Mouse (Mus musculus) frontal cortex, adult (tissue): ENCODE measurements at regions not wholly inside any gene's neighbourhood (a gene's known extent, or its start where the extent isn't known, plus 50 kb on each side); places are given as distances from the start of the nearest gene placed in this dataset.

ENCODE experiments used
- ATAC-seq: cut with Nextera tagmentation; 2 replicates; pipeline ENCODE4 v1.9.2; 2017; ENCODE audit warnings: mild to moderate bottlenecking, moderate library complexity, mixed read lengths; ENCODE audit not compliant: low TSS enrichment

GRCm38 (mm10) chr13:79453227-79453626, 1253.7 kb upstream of the Nr2f1 start:
- no peak for ATAC-seq

DNA sequence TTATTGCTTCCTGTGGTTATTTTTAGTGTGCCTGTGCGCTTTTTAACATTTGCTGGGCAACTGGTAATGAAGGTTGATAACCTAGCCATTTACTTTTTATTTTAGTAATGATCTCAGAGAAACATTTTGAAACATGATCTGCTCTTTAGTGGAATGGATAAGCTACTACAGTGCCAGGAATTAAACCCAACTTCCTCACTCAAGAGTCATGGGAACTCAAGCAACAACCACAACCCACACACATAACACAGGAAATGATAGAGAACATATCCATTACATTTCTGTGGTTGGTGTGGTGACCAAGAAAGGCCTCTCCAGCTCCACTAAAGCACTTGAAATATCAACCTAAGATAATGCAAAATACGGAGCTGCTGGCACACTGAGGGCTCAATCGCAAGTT, 1243.6 kb upstream of the Nr2f1 start:
- ATAC-seq = no peak

- ATAC-seq = no peak
Observed at GRCm38 (mm10) chr13:79442701-79443100, 1243.1 kb upstream of the Nr2f1 start.

GRCm38 (mm10) chr13:79431465-79431864, 1231.9 kb upstream of the Nr2f1 start:
- ATAC-seq = no peak

DNA sequence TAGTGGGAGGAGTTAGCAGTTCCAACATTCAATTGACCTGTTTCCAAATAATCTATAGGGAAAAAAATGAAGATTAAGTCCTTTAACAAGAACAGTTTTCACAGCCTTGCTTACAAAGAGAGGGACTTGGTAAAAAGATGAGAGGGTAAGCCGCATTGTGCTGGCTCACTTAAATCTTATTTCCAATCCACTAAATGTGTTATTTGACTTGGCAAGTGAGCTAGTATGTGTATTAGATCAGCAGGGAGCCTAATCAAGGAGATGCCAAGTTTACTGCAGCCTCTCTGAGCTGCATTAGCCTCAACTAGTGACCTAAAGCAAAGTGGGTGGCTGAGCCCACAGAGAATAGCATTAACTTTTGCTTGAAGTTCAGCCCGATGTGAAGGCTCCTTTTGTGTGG, 1231.4 kb upstream of the Nr2f1 start:
- no peak for ATAC-seq

DNA sequence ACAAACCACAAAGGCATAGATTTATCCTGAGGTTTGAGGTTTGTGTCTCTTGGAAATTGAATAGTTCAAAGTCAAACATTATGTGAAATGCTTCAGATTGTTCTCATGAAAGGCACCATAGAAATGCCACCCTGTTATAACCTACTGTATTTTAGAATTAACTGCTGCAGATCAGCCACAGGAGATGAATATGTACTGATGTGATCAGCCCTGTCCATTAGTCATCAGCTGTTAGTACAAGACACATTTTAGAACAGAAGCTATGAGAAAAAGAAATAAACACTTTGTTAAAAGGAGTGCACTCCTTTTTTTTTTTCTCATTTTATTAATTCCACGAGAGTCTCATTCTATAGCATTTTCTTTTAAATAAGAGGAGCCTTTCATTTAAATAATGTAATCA, 1231.0 kb upstream of the Nr2f1 start:
- no peak for ATAC-seq

DNA sequence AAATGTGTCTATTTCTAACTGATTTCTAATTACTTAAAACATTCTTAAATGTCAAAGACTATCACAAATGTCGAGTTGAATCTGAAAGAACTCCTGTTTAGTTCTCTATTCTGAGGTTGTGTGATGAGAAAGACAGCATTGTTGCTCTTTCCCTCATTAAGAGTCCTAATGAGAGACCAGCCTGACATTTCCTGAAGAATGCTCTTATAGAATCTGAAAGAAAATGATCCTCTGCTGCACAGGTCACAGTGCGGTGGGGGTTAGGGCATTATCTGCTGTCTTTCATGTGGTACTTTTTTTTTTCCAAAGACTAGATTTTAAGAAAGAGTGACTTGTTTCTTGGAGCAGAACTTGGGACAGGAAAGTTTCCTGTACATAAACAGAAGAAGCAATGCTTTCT, 1218.3 kb upstream of the Nr2f1 start:
- no peak for ATAC-seq

- ATAC-seq = no peak
Observed at GRCm38 (mm10) chr13:79400082-79400481, 1200.5 kb upstream of the Nr2f1 start.

DNA sequence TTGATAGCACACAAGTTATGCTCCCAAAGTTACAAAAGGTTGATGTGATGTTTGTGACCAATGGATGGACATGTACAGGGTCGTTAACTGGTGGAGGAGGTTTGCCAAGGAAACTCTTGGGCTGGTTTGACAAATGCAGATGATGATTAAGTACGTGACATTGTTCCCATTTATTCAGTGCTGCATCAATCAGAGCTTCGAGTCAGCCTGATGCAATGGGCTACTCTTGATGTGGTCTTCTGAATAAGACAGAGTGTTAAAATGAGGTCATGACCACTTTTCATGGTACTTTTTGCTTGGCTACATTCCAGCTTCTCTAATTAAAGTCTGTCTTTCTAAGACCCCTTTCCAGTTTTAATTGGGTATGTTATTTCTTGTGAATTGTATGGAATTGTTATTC, 1194.4 kb upstream of the Nr2f1 start:
- ATAC-seq = no peak

GRCm38 (mm10) chr13:79387928-79388327, 1188.4 kb upstream of the Nr2f1 start:
- no peak for ATAC-seq

DNA sequence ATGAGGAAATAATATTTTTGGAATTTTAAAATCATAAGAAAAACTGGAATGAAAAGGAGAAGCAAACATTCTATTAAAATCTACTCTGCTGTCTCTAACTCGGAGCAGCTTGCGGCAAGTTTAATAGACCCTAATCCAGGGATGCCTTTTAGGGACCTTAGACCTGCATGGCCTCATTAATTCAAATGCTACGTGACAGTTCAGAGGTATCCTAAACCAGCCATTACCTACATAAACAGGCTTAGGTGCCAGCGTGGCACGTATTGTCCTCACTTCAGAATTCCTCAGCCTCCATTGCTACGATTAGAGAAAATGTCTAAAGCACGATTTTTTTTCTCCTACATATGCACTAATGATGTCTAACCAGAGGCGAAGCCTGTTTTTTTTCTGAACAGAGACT, 1141.9 kb upstream of the Nr2f1 start:
- no peak for ATAC-seq

GRCm38 (mm10) chr13:79340459-79340858, 1140.9 kb upstream of the Nr2f1 start:
- no peak for ATAC-seq

DNA sequence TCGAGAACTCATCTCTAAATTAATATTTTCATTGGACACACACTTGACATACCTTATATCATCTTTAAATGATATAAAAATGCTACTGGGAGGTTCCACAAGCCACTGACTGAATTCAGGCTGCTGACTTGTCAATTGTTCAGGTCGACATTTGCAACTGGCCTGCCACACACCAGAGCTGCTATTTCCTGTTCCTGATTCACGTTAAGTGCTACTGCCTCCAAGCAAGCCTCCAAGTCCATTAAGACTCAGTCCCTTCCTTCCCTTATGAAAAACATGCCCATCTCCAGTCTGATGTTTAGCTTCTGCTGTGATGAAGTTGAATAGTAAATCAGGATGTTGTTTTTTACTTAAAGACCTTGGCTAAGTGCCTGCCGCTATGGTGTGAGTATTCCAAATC, 1140.2 kb upstream of the Nr2f1 start:
- ATAC-seq = no peak

- ATAC-seq = no peak
Observed at GRCm38 (mm10) chr13:79320146-79320545, 1120.6 kb upstream of the Nr2f1 start.

DNA sequence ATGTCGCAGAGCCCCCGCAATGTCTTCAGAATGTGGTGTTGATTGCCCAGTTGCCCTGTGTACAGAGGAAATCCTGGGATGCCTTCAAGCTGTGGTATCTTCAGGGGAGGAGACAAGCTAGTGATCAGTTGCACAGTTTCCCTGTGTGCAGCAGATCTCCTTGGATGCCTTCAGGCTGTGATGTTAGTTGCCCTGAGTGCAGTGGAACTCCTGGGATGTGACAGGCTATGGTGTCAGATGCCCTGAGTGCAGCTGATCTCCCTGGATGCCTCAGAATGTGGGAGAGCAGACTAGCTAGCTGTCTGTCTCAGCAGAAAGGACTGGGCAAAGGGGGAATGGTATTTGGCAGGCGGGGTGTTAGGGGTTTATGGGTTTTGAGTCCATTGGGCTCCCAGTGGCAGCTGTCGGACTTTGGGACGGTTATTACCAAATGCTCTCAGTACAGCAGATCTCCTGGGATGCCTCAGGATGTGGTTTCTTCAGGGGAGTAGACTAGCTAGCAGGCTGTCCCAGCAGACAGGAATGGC, 1110.1 kb upstream of the Nr2f1 start:
- ATAC-seq = no peak

DNA sequence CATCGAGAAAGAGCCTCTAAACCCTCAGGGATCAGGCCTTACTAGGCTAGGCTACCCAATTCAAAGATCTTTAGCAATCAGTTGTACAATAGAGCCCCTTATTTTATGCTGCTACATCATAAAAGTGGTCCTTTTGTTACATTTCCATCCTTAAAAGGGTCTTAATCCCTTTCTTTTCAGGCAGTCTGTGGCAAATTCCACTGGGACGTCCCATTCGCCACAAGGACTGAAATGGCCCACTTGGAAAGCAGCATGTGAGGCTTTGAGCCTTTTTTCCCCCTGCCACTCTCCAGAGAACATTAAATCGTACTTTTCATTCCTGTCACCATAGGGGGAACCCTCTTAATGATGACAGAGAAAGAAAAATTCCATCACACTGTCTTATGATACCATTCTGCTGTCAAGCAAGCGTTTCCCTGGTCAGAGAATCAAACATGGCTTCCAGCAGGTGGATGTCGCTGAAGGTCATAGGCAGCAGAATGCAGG, 1097.7 kb upstream of the Nr2f1 start:
- ATAC-seq = no peak

DNA sequence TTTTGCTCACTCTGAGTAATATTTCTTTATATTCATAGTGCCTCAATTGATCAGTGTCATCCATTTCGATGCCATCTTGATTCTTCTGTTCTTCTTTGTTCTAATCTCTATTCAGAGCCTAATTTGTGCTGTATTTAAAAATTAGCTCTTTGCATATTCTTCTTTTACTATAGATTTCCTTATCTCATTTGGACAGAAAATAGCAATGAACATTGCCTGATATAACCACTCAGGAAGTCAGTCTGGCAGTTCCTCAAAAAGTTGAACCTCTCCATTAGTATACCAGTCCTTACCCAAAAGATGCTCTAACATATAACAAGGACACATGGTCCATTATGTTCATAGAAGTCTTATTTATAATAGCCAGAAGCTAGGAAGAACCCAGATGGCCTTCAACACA, 1088.5 kb upstream of the Nr2f1 start:
- ATAC-seq = no peak

GRCm38 (mm10) chr13:79286181-79286580, 1086.6 kb upstream of the Nr2f1 start:
- no peak for ATAC-seq

- ATAC-seq = peak; percentile 97
Observed at GRCm38 (mm10) chr13:79285478-79285877, 1085.9 kb upstream of the Nr2f1 start.

DNA sequence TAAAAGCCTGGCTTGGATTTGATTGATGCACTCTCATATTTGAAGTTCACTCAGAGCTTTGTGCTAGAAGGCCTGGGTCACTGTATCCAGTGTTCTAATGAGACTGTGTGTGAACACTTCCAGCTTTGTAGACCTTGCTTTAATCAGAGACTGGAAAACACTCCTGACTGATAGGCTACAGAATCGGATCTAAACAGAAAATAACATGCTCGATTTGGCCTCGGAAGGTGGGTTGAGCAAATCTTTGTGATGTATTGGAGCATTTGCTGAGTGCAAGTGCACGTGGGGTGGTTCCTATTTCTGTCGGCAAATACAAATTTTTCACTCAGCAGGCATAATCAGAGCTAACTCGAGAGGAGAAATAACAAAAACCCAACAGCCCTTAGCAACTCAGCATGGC, 1078.2 kb upstream of the Nr2f1 start:
- peak; percentile 64 for ATAC-seq

DNA sequence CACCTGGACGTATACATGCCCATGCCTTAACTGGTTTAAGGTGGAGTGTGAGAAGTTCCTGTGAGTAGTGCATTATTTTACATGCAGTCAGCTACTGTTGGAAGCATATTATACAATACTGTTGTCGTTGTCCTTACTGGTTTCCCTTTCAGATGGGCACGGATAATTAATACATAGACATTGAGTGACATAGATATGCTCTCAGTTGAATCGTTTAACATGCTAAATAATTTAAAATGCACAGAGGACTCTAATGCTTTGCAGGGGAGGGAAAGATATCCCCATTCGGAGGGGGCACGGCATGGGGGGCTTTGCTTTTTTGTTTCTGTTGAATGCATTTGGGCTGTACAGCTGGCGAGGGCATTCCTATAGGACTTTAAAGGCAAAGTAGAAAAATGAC, 1077.8 kb upstream of the Nr2f1 start:
- ATAC-seq = peak; percentile 76

- ATAC-seq = no peak
Observed at GRCm38 (mm10) chr13:79255362-79255761, 1055.8 kb upstream of the Nr2f1 start.

- no peak for ATAC-seq
Observed at GRCm38 (mm10) chr13:79252385-79252784, 1052.8 kb upstream of the Nr2f1 start.

GRCm38 (mm10) chr13:79251269-79251668, 1051.7 kb upstream of the Nr2f1 start:
- no peak for ATAC-seq
